Mouse (Mus musculus): ENCODE data around the gene Plekhg1. TPM values are rescaled to one million over a fixed set of nuclear protein-coding genes. Genes with fewer than 3 reads are reported as not detected.

The Plekhg1 gene
- polyA plus RNA-seq, 2 experiments, result 0.75 to 0.98 TPM

DNA sequence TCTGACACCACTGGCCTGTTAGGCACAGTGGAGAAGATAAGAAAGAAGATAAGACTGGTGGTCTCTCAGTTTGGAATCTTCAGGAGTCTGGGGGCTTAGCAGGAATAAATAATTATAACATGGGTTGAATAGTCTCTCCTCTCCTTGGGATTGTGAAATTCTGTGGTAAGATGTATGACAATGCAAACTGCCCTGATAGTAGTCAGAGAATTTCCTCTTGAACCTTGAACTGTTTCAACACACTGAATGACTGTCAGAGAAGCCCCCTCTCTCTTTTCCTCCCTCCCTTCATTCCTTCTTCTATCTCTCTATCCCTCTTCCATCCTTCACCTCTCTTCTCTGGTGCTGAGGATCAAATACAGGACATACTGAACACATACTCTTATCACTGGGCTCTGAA is 196.7 kb downstream of the Plekhg1 start:
- ATAC-seq (ENCODE audit: insufficient read depth) (no peak), DNase-seq (ENCODE audit: low read depth in 3 of 3, low spot score in 3 of 3) (no peak)
- Histone ChIP-seq H3K27ac (no peak overlapping the region), H3K27me3 (ENCODE audit: control insufficient read depth, insufficient read depth, low read length) (no peaks in the 10 kb centered on the region), H3K4me1 (replicated peaks; ENCODE audit: control insufficient read depth in 2 of 2, insufficient read depth in 2 of 2, low read length in 1 of 2) (no peaks in the 10 kb centered on the region), H3K9me3 (ENCODE audit: control insufficient read depth, low read length) (no peaks in the 10 kb centered on the region), H3K36me3 (replicated peaks; ENCODE audit: control insufficient read depth, insufficient read depth, low read depth) (no peaks in the 10 kb centered on the region), H3K9ac (replicated peaks) (no peak overlapping the region), H3K4me3 (ENCODE audit: insufficient read depth in 1 of 2, low read depth in 2 of 2, low read length in 2 of 2) (no peak overlapping the region), H3K4me2 (ENCODE audit: low read depth) (no peak overlapping the region)
- no peak for TF ChIP-seq EP300 (IDR thresholded peaks at IDR 0.05; ENCODE audit: low read depth)
- TF ChIP-seq CTCF (IDR thresholded peaks at IDR 0.05; ENCODE audit: low read depth), result no peak

DNA sequence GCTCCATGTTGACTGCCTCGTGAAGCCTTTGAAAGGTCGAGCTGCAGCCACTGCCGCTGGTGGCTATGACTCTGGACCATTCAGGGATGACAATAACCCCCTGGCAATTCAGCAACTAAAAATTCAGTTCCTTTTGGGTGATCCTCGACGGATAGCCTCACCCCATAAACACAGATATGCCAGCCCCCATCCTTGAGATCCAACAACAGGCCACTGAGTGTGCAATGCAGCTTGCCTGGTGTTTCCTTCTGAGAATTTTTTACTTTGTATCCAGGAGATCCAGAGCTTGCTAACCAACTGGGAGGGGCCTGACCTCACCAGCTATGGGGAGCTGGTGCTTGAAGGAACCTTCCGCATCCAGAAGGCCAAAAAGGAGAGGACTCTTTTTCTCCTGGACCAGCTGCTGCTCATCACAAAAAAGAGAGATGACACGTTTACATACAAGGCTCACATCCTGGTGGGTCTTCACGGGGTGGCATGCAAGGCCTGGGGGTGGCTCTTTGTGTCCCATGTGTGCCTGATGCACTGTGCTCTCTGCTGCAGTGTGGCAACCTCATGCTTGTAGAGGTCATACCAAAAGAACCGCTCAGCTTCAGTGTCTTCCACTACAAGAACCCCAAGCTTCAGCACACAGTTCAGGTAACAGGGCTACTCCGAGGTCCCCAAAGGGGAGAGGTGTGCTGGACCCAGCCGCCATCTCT is 199.9 kb downstream of the Plekhg1 start:
- ATAC-seq (ENCODE audit: insufficient read depth) (no peak), DNase-seq (ENCODE audit: low read depth in 3 of 3, low spot score in 3 of 3) (no peak)
- no peaks in the 10 kb centered on the region for H3K27me3 ChIP-seq (ENCODE audit: control insufficient read depth, insufficient read depth, low read length)
- no peaks in the 10 kb centered on the region for H3K9me3 ChIP-seq (ENCODE audit: control insufficient read depth, low read length)
- WGBS (ENCODE audit: insufficient replicate concordance), result 58% methylated on average over 11 of the region's 11 CpGs
- no peaks in the 10 kb centered on the region for H3K36me3 ChIP-seq (replicated peaks; ENCODE audit: control insufficient read depth, insufficient read depth, low read depth)
- H3K27ac ChIP-seq, result no peak overlapping the region
- H3K4me3 ChIP-seq (ENCODE audit: insufficient read depth in 1 of 2, low read depth in 2 of 2, low read length in 2 of 2), result no peak overlapping the region
- no peaks in the 10 kb centered on the region for H3K4me1 ChIP-seq (replicated peaks; ENCODE audit: control insufficient read depth in 2 of 2, insufficient read depth in 2 of 2, low read length in 1 of 2)
- H3K9ac ChIP-seq (replicated peaks), result no peak overlapping the region
- H3K4me2 ChIP-seq (ENCODE audit: low read depth), result no peak overlapping the region
- TF ChIP-seq EP300 (IDR thresholded peaks at IDR 0.05; ENCODE audit: low read depth), result no peak
- TF ChIP-seq CTCF (IDR thresholded peaks at IDR 0.05; ENCODE audit: low read depth), result no peak

DNA sequence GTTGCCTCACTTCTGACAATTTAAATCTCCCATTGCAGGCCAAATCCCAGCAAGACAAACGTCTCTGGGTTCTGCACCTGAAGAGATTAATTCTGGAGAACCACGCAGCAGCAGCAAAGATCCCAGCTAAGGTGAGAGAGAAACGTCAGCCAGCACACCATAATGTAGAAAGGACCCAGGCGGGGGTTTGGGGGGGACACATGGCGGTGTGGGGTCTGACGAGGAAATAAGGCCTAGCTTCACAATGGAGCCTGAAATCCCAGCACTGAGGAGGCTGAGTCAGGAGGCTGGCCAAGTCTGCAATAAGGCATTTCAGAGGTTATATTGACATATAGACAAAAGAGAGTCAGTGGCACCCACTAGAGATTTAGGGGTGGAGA is 200.4 kb downstream of the Plekhg1 start:
- TF ChIP-seq EP300 (IDR thresholded peaks at IDR 0.05; ENCODE audit: low read depth) (no peak), CTCF (IDR thresholded peaks at IDR 0.05; ENCODE audit: low read depth) (no peak)
- ATAC-seq (ENCODE audit: insufficient read depth) (no peak), DNase-seq (ENCODE audit: low read depth in 3 of 3, low spot score in 3 of 3) (no peak)
- no peaks in the 10 kb centered on the region for H3K4me1 ChIP-seq (replicated peaks; ENCODE audit: control insufficient read depth in 2 of 2, insufficient read depth in 2 of 2, low read length in 1 of 2)
- no peak overlapping the region for H3K9ac ChIP-seq (replicated peaks)
- no peaks in the 10 kb centered on the region for H3K9me3 ChIP-seq (ENCODE audit: control insufficient read depth, low read length)
- no peak overlapping the region for H3K27ac ChIP-seq
- WGBS (ENCODE audit: insufficient replicate concordance), result 53% methylated on average over 6 of the region's 6 CpGs
- H3K4me2 ChIP-seq (ENCODE audit: low read depth), result no peak overlapping the region
- H3K27me3 ChIP-seq (ENCODE audit: control insufficient read depth, insufficient read depth, low read length), result no peaks in the 10 kb centered on the region
- no peak overlapping the region for H3K4me3 ChIP-seq (ENCODE audit: insufficient read depth in 1 of 2, low read depth in 2 of 2, low read length in 2 of 2)
- no peaks in the 10 kb centered on the region for H3K36me3 ChIP-seq (replicated peaks; ENCODE audit: control insufficient read depth, insufficient read depth, low read depth)

DNA sequence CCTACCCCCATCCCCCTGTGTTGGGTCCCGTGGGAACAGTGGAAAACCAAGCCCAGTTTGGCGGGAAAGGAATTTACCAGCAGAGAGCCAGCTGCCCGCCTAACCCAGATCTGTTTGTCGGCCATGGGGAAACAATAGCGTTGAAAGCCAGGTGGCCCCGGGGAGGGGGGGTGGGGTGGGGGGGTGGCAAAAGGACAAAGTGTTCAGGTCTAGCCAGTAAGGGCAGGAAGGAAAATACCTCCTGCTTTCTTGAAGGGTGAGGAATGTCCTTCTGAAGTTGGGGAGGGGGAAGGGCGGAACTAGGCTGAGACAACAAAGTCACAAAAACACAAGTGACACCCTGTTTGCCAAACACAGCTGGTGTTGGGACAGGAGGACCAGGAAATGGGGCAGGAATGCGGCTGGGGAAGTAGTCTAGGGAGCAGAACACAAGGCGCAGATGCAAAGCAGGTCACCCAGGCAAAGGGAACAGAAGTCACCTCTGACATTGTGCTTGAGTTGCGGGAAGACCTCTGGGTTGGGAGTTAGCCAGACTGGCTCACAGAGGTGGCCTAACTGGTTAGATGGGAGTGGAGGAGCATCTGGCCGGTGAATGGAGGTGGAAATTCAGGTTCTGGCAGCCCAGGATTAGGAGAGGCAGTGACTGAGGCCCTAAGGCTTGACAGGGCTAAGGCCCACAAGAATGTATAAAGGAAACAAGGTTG is 201.0 kb downstream of the Plekhg1 start:
- WGBS (ENCODE audit: insufficient replicate concordance), result 40% methylated on average over 11 of the region's 11 CpGs
- DNase-seq (ENCODE audit: low read depth in 3 of 3, low spot score in 3 of 3) (no peak), ATAC-seq (ENCODE audit: insufficient read depth) (no peak)
- Histone ChIP-seq H3K27me3 (ENCODE audit: control insufficient read depth, insufficient read depth, low read length) (no peaks in the 10 kb centered on the region), H3K9me3 (ENCODE audit: control insufficient read depth, low read length) (no peaks in the 10 kb centered on the region), H3K4me1 (replicated peaks; ENCODE audit: control insufficient read depth in 2 of 2, insufficient read depth in 2 of 2, low read length in 1 of 2) (no peaks in the 10 kb centered on the region), H3K27ac (no peak overlapping the region), H3K36me3 (replicated peaks; ENCODE audit: control insufficient read depth, insufficient read depth, low read depth) (no peaks in the 10 kb centered on the region), H3K9ac (replicated peaks) (no peak overlapping the region), H3K4me2 (ENCODE audit: low read depth) (no peak overlapping the region), H3K4me3 (ENCODE audit: insufficient read depth in 1 of 2, low read depth in 2 of 2, low read length in 2 of 2) (no peak overlapping the region)
- no peak for TF ChIP-seq EP300 (IDR thresholded peaks at IDR 0.05; ENCODE audit: low read depth)
- no peak for TF ChIP-seq CTCF (IDR thresholded peaks at IDR 0.05; ENCODE audit: low read depth)

DNA sequence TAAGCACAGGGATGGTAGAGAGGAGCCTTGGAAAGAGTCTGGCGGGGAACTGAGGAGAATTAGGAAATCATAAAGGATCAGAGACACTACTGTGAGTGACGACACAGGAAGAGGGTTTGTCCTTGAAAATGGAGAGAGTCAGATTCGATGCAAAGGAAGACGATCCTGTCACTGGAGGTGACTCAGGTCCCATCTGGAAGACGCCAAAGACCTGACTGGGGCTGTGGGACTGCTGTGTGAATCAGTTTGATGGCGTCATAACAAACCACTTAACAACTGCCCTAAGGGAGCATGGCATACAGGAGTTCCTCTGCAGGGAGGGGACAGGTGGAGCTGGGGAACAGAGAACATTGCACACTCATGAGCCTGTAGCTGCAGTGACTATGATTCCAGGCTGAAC is 202.1 kb downstream of the Plekhg1 start:
- Histone ChIP-seq H3K27me3 (ENCODE audit: control insufficient read depth, insufficient read depth, low read length) (no peaks in the 10 kb centered on the region), H3K36me3 (replicated peaks; ENCODE audit: control insufficient read depth, insufficient read depth, low read depth) (no peaks in the 10 kb centered on the region), H3K9me3 (ENCODE audit: control insufficient read depth, low read length) (no peaks in the 10 kb centered on the region), H3K4me2 (ENCODE audit: low read depth) (no peak overlapping the region), H3K27ac (no peak overlapping the region), H3K9ac (replicated peaks) (no peak overlapping the region), H3K4me1 (replicated peaks; ENCODE audit: control insufficient read depth in 2 of 2, insufficient read depth in 2 of 2, low read length in 1 of 2) (no peaks in the 10 kb centered on the region), H3K4me3 (ENCODE audit: insufficient read depth in 1 of 2, low read depth in 2 of 2, low read length in 2 of 2) (no peak overlapping the region)
- 46% methylated on average over 6 of the region's 6 CpGs for WGBS (ENCODE audit: insufficient replicate concordance)
- DNase-seq (ENCODE audit: low read depth in 3 of 3, low spot score in 3 of 3), result no peak
- no peak for TF ChIP-seq EP300 (IDR thresholded peaks at IDR 0.05; ENCODE audit: low read depth)
- TF ChIP-seq CTCF (IDR thresholded peaks at IDR 0.05; ENCODE audit: low read depth), result no peak
- ATAC-seq (ENCODE audit: insufficient read depth), result no peak

Data from liver, embryonic 14.5 days (tissue).